Mouse (Mus musculus): ENCODE data around the gene Ankle1. TPM values are rescaled to one million over a fixed set of nuclear protein-coding genes. Genes with fewer than 3 reads are reported as not detected.

Ankle1 gene
- 28.8 and 30.2 TPM in 2 replicates for polyA plus RNA-seq (2016; fragmentation: Nextera tagmentation; extraction: Ambion mirVana)

- H3K4me3 ChIP-seq = peak within 1 kb of the TSS; percentile 71
- H3K4me2 ChIP-seq = peak within 1 kb of the TSS; percentile 79
- peaks cover 18% of the 10 kb centered on the region for H3K4me1 ChIP-seq (replicated peaks)
- peak; percentile 91 for ATAC-seq (ENCODE audit: insufficient number of reproducible peaks, low FRiP score)
- peak within 1 kb of the TSS; percentile 80 for H3K9ac ChIP-seq
- 16% methylated on average over 33 of the region's 33 CpGs for WGBS
- H3K27ac ChIP-seq (ENCODE audit: poor library complexity, severe bottlenecking) = no peak within 1 kb of the TSS
- no peaks in the 10 kb centered on the region for H3K27me3 ChIP-seq (replicated peaks)
- H3K36me3 ChIP-seq = peaks cover 41% of the 10 kb centered on the region
- no peaks in the 10 kb centered on the region for H3K9me3 ChIP-seq (replicated peaks)
Measured at GRCm38 (mm10) chr8:71405401-71406098, at the start of gene Ankle1. Gene Ankle1, plus strand, starts transcription at chr8:71406010.

- 85% methylated on average over 3 of the region's 3 CpGs for WGBS
- Histone ChIP-seq H3K4me1 (replicated peaks) (no peaks in the 10 kb centered on the region), H3K27ac (ENCODE audit: poor library complexity, severe bottlenecking) (no peak overlapping the region), H3K36me3 (peaks cover 83% of the 10 kb centered on the region), H3K4me2 (no peak overlapping the region), H3K27me3 (replicated peaks) (no peaks in the 10 kb centered on the region), H3K4me3 (no peak overlapping the region), H3K9ac (no peak overlapping the region), H3K9me3 (replicated peaks) (no peaks in the 10 kb centered on the region)
- no peak for ATAC-seq (ENCODE audit: insufficient number of reproducible peaks, low FRiP score)
Measured at GRCm38 (mm10) chr8:71358026-71358425, 47.8 kb upstream of the Ankle1 start.

- peak within 1 kb of the TSS; percentile 90 for H3K27ac ChIP-seq (ENCODE audit: poor library complexity, severe bottlenecking)
- H3K4me1 ChIP-seq (replicated peaks) = peaks cover 30% of the 10 kb centered on the region
- H3K4me2 ChIP-seq = peak within 1 kb of the TSS; percentile 81
- no peaks in the 10 kb centered on the region for H3K27me3 ChIP-seq (replicated peaks)
- under 1% methylated on average over 56 of the region's 56 CpGs for WGBS
- H3K4me3 ChIP-seq = peak within 1 kb of the TSS; percentile 72
- peaks cover 13% of the 10 kb centered on the region for H3K36me3 ChIP-seq
- peak within 1 kb of the TSS; percentile 78 for H3K9ac ChIP-seq
- ATAC-seq (ENCODE audit: insufficient number of reproducible peaks, low FRiP score) = peak; percentile 86
- H3K9me3 ChIP-seq (replicated peaks) = no peaks in the 10 kb centered on the region
Measured at GRCm38 (mm10) chr8:71366771-71367528, 38.9 kb upstream of the Ankle1 start, which contains the start of gene Use1. Gene Use1, plus strand, starts transcription at chr8:71366848.

- H3K4me2 ChIP-seq = peak overlapping the region; percentile 81
- H3K4me1 ChIP-seq (replicated peaks) = peaks cover 30% of the 10 kb centered on the region
- H3K9ac ChIP-seq = peak overlapping the region; percentile 78
- no peak for ATAC-seq (ENCODE audit: insufficient number of reproducible peaks, low FRiP score)
- peak overlapping the region; percentile 90 for H3K27ac ChIP-seq (ENCODE audit: poor library complexity, severe bottlenecking)
- no peaks in the 10 kb centered on the region for H3K27me3 ChIP-seq (replicated peaks)
- no peaks in the 10 kb centered on the region for H3K9me3 ChIP-seq (replicated peaks)
- peak overlapping the region; percentile 72 for H3K4me3 ChIP-seq
- 44% methylated on average over 17 of the region's 17 CpGs for WGBS
- peaks cover 15% of the 10 kb centered on the region for H3K36me3 ChIP-seq
Measured at GRCm38 (mm10) chr8:71367529-71368176, 38.2 kb upstream of the Ankle1 start.

GRCm38 (mm10) chr8:71368366-71368765 is 37.4 kb upstream of the Ankle1 start:
- Histone ChIP-seq H3K4me3 (peak overlapping the region; percentile 72; the same call in 1 of the 2 replicates), H3K4me2 (peak overlapping the region; percentile 81), H3K9ac (0 out of 2 replicates have a peak overlapping the region, but pooled peaks have one; percentile 78), H3K36me3 (peaks cover 22% of the 10 kb centered on the region), H3K27ac (ENCODE audit: poor library complexity, severe bottlenecking) (no peak overlapping the region), H3K27me3 (replicated peaks) (no peaks in the 10 kb centered on the region), H3K9me3 (replicated peaks) (no peaks in the 10 kb centered on the region), H3K4me1 (replicated peaks) (peaks cover 30% of the 10 kb centered on the region)
- ATAC-seq (ENCODE audit: insufficient number of reproducible peaks, low FRiP score) = no peak

GRCm38 (mm10) chr8:71369040-71369718 is 36.6 kb upstream of the Ankle1 start:
- Histone ChIP-seq H3K9ac (no peak overlapping the region), H3K4me2 (no peak overlapping the region), H3K36me3 (peaks cover 29% of the 10 kb centered on the region), H3K4me1 (replicated peaks) (peaks cover 30% of the 10 kb centered on the region), H3K9me3 (replicated peaks) (no peaks in the 10 kb centered on the region), H3K27ac (ENCODE audit: poor library complexity, severe bottlenecking) (peak overlapping the region; percentile 45; the same call in 1 of the 2 replicates), H3K27me3 (replicated peaks) (no peaks in the 10 kb centered on the region), H3K4me3 (no peak overlapping the region)
- ATAC-seq (ENCODE audit: insufficient number of reproducible peaks, low FRiP score) = no peak
- WGBS = 93% methylated on average over 10 of the region's 10 CpGs

GRCm38 (mm10) chr8:71370711-71371235 is 35.0 kb upstream of the Ankle1 start:
- peak overlapping the region; percentile 62 for H3K4me2 ChIP-seq
- no peaks in the 10 kb centered on the region for H3K9me3 ChIP-seq (replicated peaks)
- H3K36me3 ChIP-seq = peaks cover 45% of the 10 kb centered on the region
- peak overlapping the region; percentile 64 for H3K4me3 ChIP-seq
- 21% methylated on average over 5 of the region's 5 CpGs for WGBS
- H3K9ac ChIP-seq = peak overlapping the region; percentile 34; the same call in 1 of the 2 replicates
- no peak overlapping the region for H3K27ac ChIP-seq (ENCODE audit: poor library complexity, severe bottlenecking)
- H3K27me3 ChIP-seq (replicated peaks) = no peaks in the 10 kb centered on the region
- ATAC-seq (ENCODE audit: insufficient number of reproducible peaks, low FRiP score) = no peak
- H3K4me1 ChIP-seq (replicated peaks) = peaks cover 45% of the 10 kb centered on the region

GRCm38 (mm10) chr8:71371236-71371848 is 34.5 kb upstream of the Ankle1 start, which contains the start of gene Ocel1:
Gene Ocel1, plus strand, starts transcription at chr8:71371298.
- peak within 1 kb of the TSS; percentile 64 for H3K4me3 ChIP-seq
- under 1% methylated on average over 68 of the region's 68 CpGs for WGBS
- H3K36me3 ChIP-seq = peaks cover 48% of the 10 kb centered on the region
- H3K4me1 ChIP-seq (replicated peaks) = peaks cover 46% of the 10 kb centered on the region
- H3K9ac ChIP-seq = peak within 1 kb of the TSS; percentile 59
- peak within 1 kb of the TSS; percentile 62 for H3K4me2 ChIP-seq
- peak within 1 kb of the TSS; percentile 59 for H3K27ac ChIP-seq (ENCODE audit: poor library complexity, severe bottlenecking)
- no peaks in the 10 kb centered on the region for H3K27me3 ChIP-seq (replicated peaks)
- peak; percentile 91 for ATAC-seq (ENCODE audit: insufficient number of reproducible peaks, low FRiP score)
- no peaks in the 10 kb centered on the region for H3K9me3 ChIP-seq (replicated peaks)

GRCm38 (mm10) chr8:71372427-71372826 is 33.4 kb upstream of the Ankle1 start:
- Histone ChIP-seq H3K27ac (ENCODE audit: poor library complexity, severe bottlenecking) (no peak overlapping the region), H3K36me3 (peaks cover 53% of the 10 kb centered on the region)

GRCm38 (mm10) chr8:71373000-71373399 is 32.8 kb upstream of the Ankle1 start:
- no peak for ATAC-seq (ENCODE audit: insufficient number of reproducible peaks, low FRiP score)
- H3K9ac ChIP-seq = no peak overlapping the region
- H3K9me3 ChIP-seq (replicated peaks) = no peaks in the 10 kb centered on the region
- H3K27me3 ChIP-seq (replicated peaks) = no peaks in the 10 kb centered on the region
- H3K36me3 ChIP-seq = peaks cover 59% of the 10 kb centered on the region
- 87% methylated on average over 3 of the region's 3 CpGs for WGBS
- no peak overlapping the region for H3K4me2 ChIP-seq
- no peak overlapping the region for H3K27ac ChIP-seq (ENCODE audit: poor library complexity, severe bottlenecking)
- H3K4me1 ChIP-seq (replicated peaks) = peaks cover 48% of the 10 kb centered on the region
- H3K4me3 ChIP-seq = no peak overlapping the region

More at GRCm38 (mm10) chr8:71372427-71372826, 33.4 kb upstream of the Ankle1 start:
- Histone ChIP-seq H3K4me2 (no peak overlapping the region), H3K4me1 (replicated peaks) (peaks cover 53% of the 10 kb centered on the region), H3K9me3 (replicated peaks) (no peaks in the 10 kb centered on the region), H3K9ac (no peak overlapping the region), H3K4me3 (no peak overlapping the region), H3K27me3 (replicated peaks) (no peaks in the 10 kb centered on the region)
- WGBS = 88% methylated on average over 12 of the region's 12 CpGs
- no peak for ATAC-seq (ENCODE audit: insufficient number of reproducible peaks, low FRiP score)
